Mouse (Mus musculus) heart, postnatal 0 days (tissue): ENCODE results near the gene Abr.

Source experiments
- CTCF ChIP-seq: IDR thresholded peaks from 2 replicates; pipeline ENCODE4 v1.5.1; 2016; ENCODE audit warnings: antibody characterized with exemption, control low read depth, low read depth
- EP300 ChIP-seq: IDR thresholded peaks from 2 replicates; pipeline ENCODE4 v1.6.1; 2016; ENCODE audit warnings: antibody characterized with exemption, low read depth

DNA sequence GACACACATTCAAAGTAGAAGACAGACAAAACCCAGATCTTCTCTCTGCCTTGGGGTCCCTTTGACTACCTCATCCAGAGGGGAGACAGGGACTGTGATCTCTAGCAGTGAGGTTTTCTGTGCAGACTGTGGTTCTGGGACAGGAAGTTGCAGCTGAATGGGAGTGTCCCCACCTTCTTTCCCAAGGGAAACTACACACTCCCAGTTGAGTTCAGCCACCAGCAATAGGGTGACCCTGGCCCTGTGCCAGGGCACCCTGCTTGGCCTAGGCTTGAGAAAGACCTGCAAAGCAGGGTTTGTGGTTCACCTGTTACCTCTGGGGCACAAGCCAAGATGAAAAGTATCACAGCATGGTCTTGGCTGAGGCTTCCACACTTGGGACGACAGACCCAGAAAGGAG, 117.0 kb downstream of the Abr start:
- TF ChIP-seq EP300 (no peak), CTCF (no peak)
